Mouse (Mus musculus): Measurements from ENCODE around the gene Xdh.

GRCm38 (mm10) chr17:73952103-73952521 lies 2.1 kb upstream of the Xdh start:
- TF ChIP-seq CTCF (IDR thresholded peaks at IDR 0.05; ENCODE audit: low read depth) = no peak
- TF ChIP-seq EP300 (IDR thresholded peaks at IDR 0.05; ENCODE audit: low read depth) = no peak

Data from heart, postnatal 0 days (tissue).